Mouse (Mus musculus): ENCODE measurements around the gene Brca2. TPM values are rescaled to one million over a fixed set of nuclear protein-coding genes. Genes with fewer than 3 reads are reported as not detected.

The Brca2 gene
- polyA plus RNA-seq (2012; ENCODE audit: low replicate concordance): 3.5 and 6.4 TPM in 2 replicates

DNA sequence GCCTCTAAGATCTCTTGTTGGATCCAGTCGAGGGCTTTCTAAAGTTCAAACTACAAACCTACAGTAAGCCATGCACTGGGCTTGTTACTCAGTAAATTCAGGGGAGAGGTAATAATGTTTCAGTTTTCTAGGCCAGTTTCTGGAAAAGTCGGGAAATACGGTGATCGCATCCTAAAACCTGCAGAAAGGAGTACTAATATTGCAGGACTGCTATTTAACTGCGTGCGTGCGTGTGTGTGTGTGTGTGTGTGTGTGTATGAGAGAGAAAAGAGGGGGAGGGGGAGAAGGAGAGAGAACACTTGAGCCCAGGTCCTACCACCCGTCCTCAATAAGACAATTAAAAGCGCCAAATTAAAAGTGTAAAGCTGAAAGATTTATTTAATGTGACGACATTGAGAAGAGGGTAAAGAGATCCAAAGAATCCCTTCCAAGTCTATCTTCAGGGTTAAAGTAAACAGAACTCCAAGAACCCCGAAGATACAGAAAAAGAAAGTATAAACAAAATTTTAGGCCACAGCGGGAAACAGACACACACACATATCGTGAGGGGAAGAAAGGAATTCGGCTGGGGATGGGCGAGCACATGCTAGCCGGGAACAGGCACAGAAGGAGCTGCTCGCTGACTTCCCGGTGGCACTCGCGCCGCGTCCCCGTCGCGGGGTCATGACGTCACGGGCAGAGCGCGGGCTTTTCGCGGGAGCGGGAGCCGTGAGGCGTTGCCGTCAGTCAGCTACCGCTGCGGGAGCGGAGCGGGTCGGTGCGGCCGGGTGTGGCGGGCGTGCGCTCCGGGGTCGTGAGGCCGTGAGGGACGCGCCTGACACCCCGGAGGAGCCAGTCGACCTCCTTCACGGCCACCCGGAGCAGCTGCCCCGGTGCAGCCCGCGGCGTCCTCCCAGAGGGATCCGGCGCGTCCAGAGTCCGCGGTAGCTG lies at the start of gene Brca2:
Brca2 (plus strand) TSS at position 694 of the 930 bp plus-strand sequence.

DNA sequence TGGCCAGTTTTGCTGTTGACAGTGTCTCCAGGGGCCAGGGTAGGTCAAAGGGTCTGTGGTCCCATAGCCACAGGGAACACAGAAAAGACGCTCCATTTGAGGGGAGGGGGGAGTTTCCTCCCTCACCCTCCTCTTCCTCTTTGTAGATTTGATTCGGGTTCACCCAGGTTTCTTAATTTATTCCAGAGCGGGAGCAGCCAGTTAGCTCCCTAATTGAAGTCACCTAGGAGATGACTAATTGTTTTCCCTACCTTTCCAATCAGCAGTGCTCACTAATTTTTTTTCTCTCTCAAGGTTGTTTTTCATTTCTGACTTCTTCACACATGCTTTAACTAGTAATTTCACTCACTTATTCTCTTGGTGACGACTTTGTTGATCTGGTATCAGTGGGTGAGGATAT lies 4.4 kb upstream of the Brca2 start, which contains the start of gene Zar1l:
Zar1l (minus strand) TSS at position 101 of the 400 bp plus-strand sequence.

DNA sequence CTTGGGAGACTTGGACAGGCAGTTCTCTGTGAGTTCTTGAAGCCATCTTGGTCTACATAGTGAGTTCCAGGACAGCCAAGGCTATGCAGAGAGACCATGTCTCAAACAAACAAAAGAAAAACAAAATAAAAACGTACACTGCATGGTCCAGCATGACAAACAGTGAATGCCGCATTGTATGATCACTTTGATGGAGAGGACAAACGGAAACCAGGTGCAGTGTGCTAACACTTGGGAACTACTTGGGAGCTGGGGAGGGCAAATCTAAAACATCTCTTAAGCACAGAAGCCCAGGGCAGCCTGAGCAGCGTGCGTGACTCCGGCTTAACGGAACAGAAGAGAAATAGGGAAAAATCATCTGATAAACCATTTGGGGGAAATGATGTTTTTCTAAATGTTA lies 74.7 kb downstream of the Brca2 start, which contains the start of gene N4bp2l1:
N4bp2l1 (minus strand) TSS at position 101 of the 400 bp plus-strand sequence.

Other genes starting within 250 kb of the Brca2 start
- gene Zar1l, start 4.5 kb upstream of the Brca2 start, polyA plus RNA-seq (2012; ENCODE audit: low replicate concordance): not detected in 2 replicates
- 54.2 and 94.5 TPM in 2 replicates for gene N4bp2l1, start 74.6 kb downstream of the Brca2 start, polyA plus RNA-seq (2012; ENCODE audit: low replicate concordance)
- 22.9 and 26.6 TPM in 2 replicates for gene N4bp2l2, start 143.6 kb downstream of the Brca2 start, polyA plus RNA-seq (2012; ENCODE audit: low replicate concordance)
- 1.9 and 4.0 TPM in 2 replicates for gene Pds5b, start 151.1 kb downstream of the Brca2 start, polyA plus RNA-seq (2012; ENCODE audit: low replicate concordance)